Mouse (Mus musculus) heart, embryonic 13.5 days (tissue): ENCODE measurements around the gene Reln. TPM values are rescaled to one million over a fixed set of nuclear protein-coding genes. Genes with fewer than 3 reads are reported as not detected.
A peak's percentile ranks its signal among the peaks of the same experiment; 100 is the strongest.

Experiments
- ATAC-seq: fragments of 200-750 bp; cut with Nextera tagmentation; 2 replicates; pipeline ENCODE4 v1.8.0; 2017; ENCODE audit warnings: moderate TSS enrichment; ENCODE audit not compliant: insufficient number of reproducible peaks, low FRiP score, low TSS enrichment; ENCODE audit errors: extremely low read depth
- H3K27ac ChIP-seq: fragments of 300-500 bp; sonication (generic); replicated peaks from 2 replicates; pipeline ENCODE4 v1.5.1; 2015; ENCODE audit warnings: moderate library complexity, mild to moderate bottlenecking, inconsistent platforms
- H3K27me3 ChIP-seq: fragments of 300-500 bp; sonication (generic); replicated peaks from 2 replicates; pipeline ENCODE4 v1.6.1; 2015; ENCODE audit warnings: mild to moderate bottlenecking, inconsistent platforms
- H3K36me3 ChIP-seq: fragments of 300-500 bp; sonication (generic); 2 replicates; pipeline ENCODE4 v1.6.1; 2015; ENCODE audit warnings: mild to moderate bottlenecking, inconsistent platforms
- H3K4me1 ChIP-seq: fragments of 300-500 bp; sonication (generic); 2 replicates; pipeline ENCODE4 v1.6.1; 2015; ENCODE audit warnings: inconsistent platforms
- H3K4me2 ChIP-seq: fragments of 300-500 bp; sonication (generic); 2 replicates; pipeline ENCODE4 v1.6.1; 2015; ENCODE audit warnings: inconsistent platforms, mild to moderate bottlenecking, moderate library complexity
- H3K4me3 ChIP-seq: fragments of 300-500 bp; sonication (generic); 2 replicates; pipeline ENCODE4 v1.5.1; 2015; ENCODE audit warnings: moderate library complexity, mild to moderate bottlenecking, inconsistent platforms
- H3K9ac ChIP-seq: fragments of 300-500 bp; sonication (generic); 2 replicates; pipeline ENCODE4 v1.6.1; 2015; ENCODE audit warnings: inconsistent platforms, mild to moderate bottlenecking, moderate library complexity
- H3K9me3 ChIP-seq: fragments of 300-500 bp; sonication (generic); 2 replicates; pipeline ENCODE4 v1.6.1; 2016; ENCODE audit warnings: inconsistent platforms
- WGBS: fragments of 180-500 bp; shearing (Covaris S2); methylation state at CpG from one replicate; pipeline ENCODE4 v1.1.7; 2015; ENCODE audit warnings: mixed read lengths; 5-methylcytosine and 5-hydroxymethylcytosine counted together
- polyA plus RNA-seq: library from polyadenylated mRNA; unstranded; fragments of >200 nt; fragmentation: Nextera tagmentation; extraction: Ambion mirVana; gene quantifications from 2 replicates; pipeline ENCODE4 v1.2.1, GENCODE M21; 2015

The Reln gene
- polyA plus RNA-seq, 1 experiment from 2014 or later: 2.5 TPM

- H3K27me3 ChIP-seq: no peaks in the 10 kb centered on the region
- H3K4me3 ChIP-seq: no peak overlapping the region
- H3K36me3 ChIP-seq: no peaks in the 10 kb centered on the region
- H3K9me3 ChIP-seq: no peaks in the 10 kb centered on the region
- no peak overlapping the region for H3K9ac ChIP-seq
- WGBS: 75% methylated on average over 3 of the region's 3 CpGs
- no peak overlapping the region for H3K27ac ChIP-seq
- H3K4me1 ChIP-seq: no peaks in the 10 kb centered on the region
- H3K4me2 ChIP-seq: no peak overlapping the region
- no peak for ATAC-seq
Observed at GRCm38 (mm10) chr5:22307072-22307471, 37.4 kb downstream of the Reln start.

GRCm38 (mm10) chr5:22303709-22304108, 40.8 kb downstream of the Reln start:
- Histone ChIP-seq H3K4me2 (no peak overlapping the region), H3K4me1 (no peaks in the 10 kb centered on the region), H3K27me3 (no peaks in the 10 kb centered on the region), H3K9ac (no peak overlapping the region), H3K27ac (no peak overlapping the region), H3K9me3 (no peaks in the 10 kb centered on the region), H3K36me3 (no peaks in the 10 kb centered on the region), H3K4me3 (no peak overlapping the region)
- WGBS: 70% methylated on average over 1 of the region's 1 CpGs
- ATAC-seq: no peak

GRCm38 (mm10) chr5:22302309-22302708, 42.2 kb downstream of the Reln start:
- Histone ChIP-seq H3K27ac (no peak overlapping the region), H3K4me3 (no peak overlapping the region), H3K27me3 (no peaks in the 10 kb centered on the region), H3K9ac (no peak overlapping the region), H3K9me3 (no peaks in the 10 kb centered on the region), H3K4me1 (no peaks in the 10 kb centered on the region), H3K36me3 (no peaks in the 10 kb centered on the region), H3K4me2 (no peak overlapping the region)
- no peak for ATAC-seq
- 83% methylated on average over 5 of the region's 5 CpGs for WGBS

DNA sequence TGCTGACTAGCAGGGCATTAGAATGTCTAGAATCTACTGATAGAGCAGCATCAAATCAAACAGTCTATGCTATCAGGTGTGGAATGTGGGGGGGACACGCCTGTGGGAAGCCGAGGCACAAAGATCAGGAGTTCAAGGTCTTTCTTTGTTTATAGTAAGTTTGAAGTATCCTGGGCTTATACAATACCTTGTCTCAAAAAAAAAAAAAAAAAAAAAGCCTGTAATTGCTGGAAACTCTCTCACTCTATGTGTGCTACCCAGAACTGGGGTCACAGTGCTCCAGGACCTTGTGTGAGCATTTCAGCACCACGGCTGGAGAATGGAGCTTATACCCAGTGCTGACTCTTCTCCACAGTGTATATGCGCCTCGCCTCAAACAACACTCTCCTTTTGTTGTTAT, 43.7 kb downstream of the Reln start:
- H3K4me2 ChIP-seq: no peak overlapping the region
- WGBS: 59% methylated on average over 5 of the region's 5 CpGs

DNA sequence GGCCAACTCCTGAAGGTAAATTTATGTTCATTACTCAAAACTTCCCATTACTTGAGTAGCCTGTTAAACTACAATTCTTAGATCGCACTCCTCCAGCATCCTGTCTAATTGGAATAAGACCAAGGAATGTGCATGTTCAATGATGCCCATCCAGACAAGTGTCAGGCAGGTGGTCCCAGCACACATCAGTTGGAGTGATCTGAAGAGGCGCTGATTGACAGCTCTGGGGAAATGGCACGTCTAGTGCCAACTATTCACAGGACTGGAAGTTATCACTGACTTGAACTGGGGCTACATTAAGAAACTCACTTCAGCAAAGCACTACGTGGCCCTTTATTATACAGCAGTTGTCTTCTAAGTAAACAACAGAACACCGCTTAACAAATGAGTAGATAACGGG, 44.5 kb downstream of the Reln start:
- H3K9ac ChIP-seq: no peak overlapping the region
- ATAC-seq: no peak
- no peak overlapping the region for H3K27ac ChIP-seq
- no peaks in the 10 kb centered on the region for H3K4me1 ChIP-seq
- no peak overlapping the region for H3K4me2 ChIP-seq
- H3K4me3 ChIP-seq: no peak overlapping the region
- no peaks in the 10 kb centered on the region for H3K27me3 ChIP-seq
- WGBS: 76% methylated on average over 6 of the region's 6 CpGs
- no peaks in the 10 kb centered on the region for H3K9me3 ChIP-seq
- H3K36me3 ChIP-seq: no peaks in the 10 kb centered on the region

More for the DNA sequence above, 43.7 kb downstream of the Reln start:
- Histone ChIP-seq H3K36me3 (no peaks in the 10 kb centered on the region), H3K4me3 (no peak overlapping the region), H3K27ac (no peak overlapping the region), H3K27me3 (no peaks in the 10 kb centered on the region), H3K9me3 (no peaks in the 10 kb centered on the region), H3K9ac (no peak overlapping the region), H3K4me1 (no peaks in the 10 kb centered on the region)
- ATAC-seq: no peak

GRCm38 (mm10) chr5:22295161-22295560, 49.3 kb downstream of the Reln start:
- Histone ChIP-seq H3K9ac (no peak overlapping the region), H3K27me3 (no peaks in the 10 kb centered on the region), H3K27ac (no peak overlapping the region), H3K4me1 (no peaks in the 10 kb centered on the region), H3K9me3 (no peaks in the 10 kb centered on the region), H3K4me2 (no peak overlapping the region), H3K36me3 (no peaks in the 10 kb centered on the region), H3K4me3 (no peak overlapping the region)
- 79% methylated on average over 6 of the region's 6 CpGs for WGBS
- no peak for ATAC-seq

DNA sequence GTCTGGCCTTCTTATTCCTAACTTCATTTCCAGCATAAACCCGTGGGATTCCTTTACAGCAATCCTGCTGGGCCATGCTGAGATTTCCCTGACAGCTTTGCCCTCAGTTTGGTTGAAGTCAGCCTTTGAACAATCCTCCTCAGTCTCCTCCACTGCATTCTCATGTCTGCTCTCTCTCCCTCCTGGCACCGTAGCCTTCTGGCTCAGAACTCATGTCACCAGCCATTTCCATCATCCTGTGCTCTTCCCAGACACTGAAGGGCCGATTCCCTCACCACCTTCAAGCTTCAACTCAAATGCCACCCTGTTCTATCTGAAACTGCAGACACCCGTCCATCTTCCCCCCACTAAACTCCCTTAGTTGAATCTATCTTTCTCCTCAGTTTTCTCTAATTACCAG, 53.1 kb downstream of the Reln start:
- H3K4me1 ChIP-seq: no peaks in the 10 kb centered on the region
- H3K36me3 ChIP-seq: no peaks in the 10 kb centered on the region
- 81% methylated on average over 4 of the region's 4 CpGs for WGBS
- no peak for ATAC-seq
- H3K27ac ChIP-seq: no peak overlapping the region
- no peaks in the 10 kb centered on the region for H3K27me3 ChIP-seq
- no peak overlapping the region for H3K4me3 ChIP-seq
- no peak overlapping the region for H3K4me2 ChIP-seq
- H3K9ac ChIP-seq: no peak overlapping the region
- H3K9me3 ChIP-seq: no peaks in the 10 kb centered on the region

DNA sequence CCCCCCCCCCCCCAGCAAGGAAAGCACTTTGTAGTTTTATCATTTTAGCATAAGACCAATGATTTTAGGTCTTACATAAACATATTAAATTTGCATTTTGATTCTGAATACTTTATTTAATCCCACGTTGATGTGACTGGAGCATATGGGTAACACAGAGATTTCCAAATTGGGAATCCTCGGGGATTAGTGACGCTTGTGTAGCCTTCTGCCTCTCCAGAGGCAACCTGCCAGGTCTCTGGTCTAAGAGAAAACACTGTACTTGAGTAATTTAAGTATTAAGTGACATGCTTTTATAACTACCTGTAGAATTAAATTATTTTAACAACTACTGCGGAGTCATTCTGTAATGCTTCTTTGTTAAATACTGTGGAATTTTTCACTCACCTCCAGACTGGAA, 59.1 kb downstream of the Reln start:
- Histone ChIP-seq H3K36me3 (no peaks in the 10 kb centered on the region), H3K4me2 (no peak overlapping the region), H3K27me3 (no peaks in the 10 kb centered on the region), H3K9me3 (no peaks in the 10 kb centered on the region), H3K4me1 (0 out of 2 replicates have a peak, but pooled peaks cover 7% of the 10 kb centered on the region), H3K27ac (no peak overlapping the region), H3K4me3 (no peak overlapping the region), H3K9ac (no peak overlapping the region)
- WGBS: 79% methylated on average over 4 of the region's 4 CpGs
- ATAC-seq: no peak

- WGBS: 74% methylated on average over 7 of the region's 7 CpGs
Observed at GRCm38 (mm10) chr5:22282141-22282665, 62.3 kb downstream of the Reln start.

DNA sequence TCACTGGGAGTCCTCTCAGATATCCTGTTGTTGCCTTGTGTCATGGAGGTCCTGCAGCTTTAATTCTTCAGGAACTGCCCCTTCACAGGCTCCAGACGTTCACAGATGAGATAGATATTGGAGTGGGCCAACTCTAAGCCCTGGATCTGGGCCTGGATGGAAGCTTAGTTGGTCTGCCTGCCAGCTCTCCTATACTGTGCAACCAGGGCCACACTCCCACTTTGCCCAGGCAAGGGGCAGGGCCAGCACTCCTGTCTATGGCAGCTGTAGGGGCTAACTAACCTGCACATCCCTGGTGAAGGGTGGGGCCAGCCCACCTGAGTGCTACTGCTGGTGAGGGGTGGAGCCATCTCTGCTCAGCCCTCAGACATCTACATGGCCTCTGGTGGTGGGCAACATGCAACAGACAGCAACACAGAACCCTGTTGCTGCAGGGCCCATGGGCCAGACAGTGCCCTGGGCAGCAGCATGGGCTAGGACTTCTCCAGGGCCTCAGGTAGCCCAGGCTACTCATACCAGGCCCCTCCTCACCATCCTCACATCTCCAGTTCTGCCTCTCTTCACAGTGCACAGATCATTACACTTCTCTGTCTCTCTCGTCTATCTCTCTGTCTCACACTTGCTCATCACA, 63.9 kb downstream of the Reln start:
- Histone ChIP-seq H3K4me3 (no peak overlapping the region), H3K9me3 (peaks cover 5% of the 10 kb centered on the region; the same call in 1 of the 2 replicates), H3K4me2 (no peak overlapping the region), H3K27ac (no peak overlapping the region), H3K27me3 (no peaks in the 10 kb centered on the region), H3K4me1 (0 out of 2 replicates have a peak, but pooled peaks cover 9% of the 10 kb centered on the region), H3K36me3 (no peaks in the 10 kb centered on the region), H3K9ac (no peak overlapping the region)
- 51% methylated on average over 2 of the region's 2 CpGs for WGBS
- 0 out of 2 replicates have a peak, but pooled peaks have one; percentile 31 for ATAC-seq

More at GRCm38 (mm10) chr5:22282141-22282665, 62.3 kb downstream of the Reln start:
- Histone ChIP-seq H3K4me3 (no peak overlapping the region), H3K9ac (no peak overlapping the region), H3K36me3 (no peaks in the 10 kb centered on the region), H3K4me2 (no peak overlapping the region), H3K4me1 (0 out of 2 replicates have a peak, but pooled peaks cover 9% of the 10 kb centered on the region), H3K27ac (no peak overlapping the region), H3K9me3 (peaks cover 5% of the 10 kb centered on the region; the same call in 1 of the 2 replicates), H3K27me3 (no peaks in the 10 kb centered on the region)
- no peak for ATAC-seq

DNA sequence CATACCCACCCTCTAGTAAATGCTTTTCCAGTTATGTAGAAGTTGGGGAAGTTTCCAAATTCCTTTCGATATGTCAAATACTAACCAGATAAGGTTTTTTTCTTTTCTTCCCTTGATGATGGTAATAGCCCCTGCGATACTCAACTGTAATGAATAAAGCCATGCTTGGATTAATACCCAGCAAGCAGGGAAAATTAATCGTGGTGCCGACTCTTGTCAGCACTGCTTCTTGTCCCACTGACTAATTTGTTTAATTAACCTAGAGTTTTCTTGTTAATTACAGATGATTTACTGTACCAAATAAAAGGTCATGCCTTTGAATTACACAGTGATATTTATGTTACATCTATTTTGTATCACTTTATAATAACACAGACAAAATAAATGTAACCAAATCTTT, 65.3 kb downstream of the Reln start:
- Histone ChIP-seq H3K9me3 (peaks cover 5% of the 10 kb centered on the region; the same call in 1 of the 2 replicates), H3K27ac (no peak overlapping the region), H3K9ac (no peak overlapping the region), H3K4me2 (no peak overlapping the region), H3K36me3 (no peaks in the 10 kb centered on the region), H3K4me3 (no peak overlapping the region), H3K27me3 (no peaks in the 10 kb centered on the region), H3K4me1 (0 out of 2 replicates have a peak, but pooled peaks cover 9% of the 10 kb centered on the region)
- 86% methylated on average over 4 of the region's 4 CpGs for WGBS
- no peak for ATAC-seq

GRCm38 (mm10) chr5:22274134-22274533, 70.4 kb downstream of the Reln start:
- no peak for ATAC-seq
- H3K4me2 ChIP-seq: no peak overlapping the region
- no peak overlapping the region for H3K4me3 ChIP-seq
- H3K9ac ChIP-seq: no peak overlapping the region
- H3K27me3 ChIP-seq: no peaks in the 10 kb centered on the region
- no peaks in the 10 kb centered on the region for H3K4me1 ChIP-seq
- H3K36me3 ChIP-seq: no peaks in the 10 kb centered on the region
- 87% methylated on average over 4 of the region's 4 CpGs for WGBS
- peaks cover 5% of the 10 kb centered on the region; the same call in 1 of the 2 replicates for H3K9me3 ChIP-seq
- no peak overlapping the region for H3K27ac ChIP-seq
